Mouse (Mus musculus) midbrain, embryonic 11.5 days (tissue): ENCODE data around the gene Mpped2. TPM values are rescaled to one million over a fixed set of nuclear protein-coding genes. Genes with fewer than 3 reads are reported as not detected.

Experiments used
- ATAC-seq: fragments of 200-750 bp; cut with Nextera tagmentation; 2 replicates; pipeline ENCODE4 v1.8.0; 2017; ENCODE audit warnings: moderate TSS enrichment, moderate library complexity; ENCODE audit not compliant: low FRiP score
- DNase-seq: peaks from one replicate; pipeline ENCODE4 v3.0.0; 2015; ENCODE audit warnings: low spot score; ENCODE audit errors: missing footprints
- H3K27ac ChIP-seq: fragments of 300-500 bp; sonication (generic); 2 replicates; pipeline ENCODE4 v1.5.1; 2014; ENCODE audit warnings: low read depth, low read length
- H3K27me3 ChIP-seq: fragments of 300-500 bp; sonication (generic); 2 replicates; pipeline ENCODE4 v1.6.1; 2014; ENCODE audit warnings: mild to moderate bottlenecking, low read length, moderate library complexity, mixed read lengths; ENCODE audit not compliant: control insufficient read depth, insufficient read depth
- H3K36me3 ChIP-seq: fragments of 300-500 bp; sonication (generic); 2 replicates; pipeline ENCODE4 v1.6.1; 2014; ENCODE audit warnings: mild to moderate bottlenecking, low read length, moderate library complexity, mixed read lengths; ENCODE audit not compliant: control insufficient read depth, insufficient read depth
- H3K4me1 ChIP-seq: fragments of 300-500 bp; sonication (generic); 2 replicates; pipeline ENCODE4 v1.6.1; 2014; ENCODE audit warnings: low read length; ENCODE audit not compliant: control insufficient read depth, insufficient read depth
- H3K4me2 ChIP-seq: fragments of 300-500 bp; sonication (generic); 2 replicates; pipeline ENCODE4 v1.6.1; 2014; ENCODE audit warnings: mild to moderate bottlenecking, moderate library complexity
- H3K4me3 ChIP-seq: fragments of 300-500 bp; sonication (generic); 2 replicates; pipeline ENCODE4 v1.5.1; 2014; ENCODE audit warnings: low read depth, low read length
- H3K9ac ChIP-seq: fragments of 300-500 bp; sonication (generic); 2 replicates; pipeline ENCODE4 v1.6.1; 2014; ENCODE audit warnings: low read length
- H3K9me3 ChIP-seq: fragments of 300-500 bp; sonication (generic); 2 replicates; pipeline ENCODE4 v1.6.1; 2016; ENCODE audit warnings: low read length; ENCODE audit not compliant: control insufficient read depth
- WGBS: fragments of 180-500 bp; shearing (Covaris S2); extraction: QIAGEN DNeasy Blood & Tissue Kit; methylation state at CpG from one replicate; pipeline ENCODE4 v1.1.7; 2014; 5-methylcytosine and 5-hydroxymethylcytosine counted together
- polyA plus RNA-seq: library from polyadenylated mRNA; unstranded; fragments of >200 nt; fragmentation: Nextera tagmentation; extraction: Ambion mirVana; gene quantifications from 2 replicates; pipeline ENCODE4 v1.2.1, GENCODE M21; 2014

The Mpped2 gene
- 43.7 and 43.9 TPM in 2 replicates for polyA plus RNA-seq

DNA sequence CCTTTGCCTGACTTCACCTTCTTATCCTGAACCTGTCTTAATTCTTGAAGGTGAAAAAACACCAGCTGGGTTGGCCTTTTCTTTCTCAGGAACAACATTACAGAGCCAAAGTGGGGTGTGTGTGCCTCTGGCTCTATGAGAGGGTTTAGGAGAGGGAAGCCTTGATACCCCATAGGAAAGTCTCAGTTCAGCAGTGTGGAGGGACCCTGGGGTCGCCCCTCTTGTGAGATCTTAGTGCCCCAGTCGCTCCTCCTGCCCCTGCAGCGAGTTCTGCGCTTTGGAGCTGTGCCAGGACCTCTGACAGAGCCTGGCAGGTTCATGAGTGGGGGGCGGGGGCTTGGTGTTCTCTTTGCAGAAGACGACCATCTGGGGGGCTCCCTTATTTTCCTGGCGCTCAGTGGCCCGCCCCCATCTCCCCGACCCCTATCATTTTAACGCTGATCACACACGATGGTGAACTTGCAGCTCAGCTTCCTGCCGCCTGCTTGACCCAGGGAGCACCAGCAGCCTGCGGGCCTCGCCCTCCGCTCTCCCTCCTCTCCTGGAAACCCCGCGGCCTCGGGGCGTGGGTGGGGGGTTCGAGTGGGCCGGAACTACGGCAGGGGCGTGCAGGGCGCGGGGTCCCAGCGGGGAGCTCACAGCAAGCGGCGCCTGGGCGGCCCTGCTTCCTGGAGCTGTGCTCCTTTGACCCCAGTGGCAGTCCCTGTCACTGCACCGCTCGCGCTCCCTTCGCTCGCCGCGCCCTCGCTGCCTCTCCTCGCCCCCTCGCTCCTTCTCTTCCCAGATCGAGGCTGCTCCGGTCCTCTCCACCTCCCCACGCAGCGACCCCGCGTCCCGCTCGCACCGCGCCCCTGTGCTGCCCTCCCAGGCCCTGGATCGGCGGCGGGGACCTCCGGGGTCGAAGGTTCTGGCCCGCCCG, at the start of gene Mpped2:
TSS of gene Mpped2 (plus strand) at position 487 of the 919 bp plus-strand sequence.
- H3K36me3 ChIP-seq, result no peaks in the 10 kb centered on the region
- H3K9me3 ChIP-seq, result no peaks in the 10 kb centered on the region
- no peaks in the 10 kb centered on the region; the same call in 1 of the 2 replicates for H3K27me3 ChIP-seq
- peak within 1 kb of the TSS; percentile 88 for H3K4me2 ChIP-seq
- under 1% methylated on average over 43 of the region's 56 CpGs for WGBS
- H3K4me1 ChIP-seq, result peaks cover 9% of the 10 kb centered on the region; the same call in 1 of the 2 replicates
- H3K4me3 ChIP-seq, result peak within 1 kb of the TSS; percentile 77
- H3K9ac ChIP-seq, result peak within 1 kb of the TSS; percentile 93
- DNase-seq (peak; percentile 96), ATAC-seq (peak; percentile 76)
- H3K27ac ChIP-seq, result peak within 1 kb of the TSS; percentile 96

GRCm38 (mm10) chr2:106644782-106645181, 48.3 kb upstream of the Mpped2 start:
- 89% methylated on average over 3 of the region's 3 CpGs for WGBS
- no peaks in the 10 kb centered on the region for H3K9me3 ChIP-seq
- no peaks in the 10 kb centered on the region for H3K36me3 ChIP-seq
- H3K27ac ChIP-seq, result no peak overlapping the region
- ATAC-seq, result no peak
- DNase-seq, result no peak
- H3K4me1 ChIP-seq, result peaks cover 4% of the 10 kb centered on the region; the same call in 1 of the 2 replicates
- H3K9ac ChIP-seq, result no peak overlapping the region
- no peaks in the 10 kb centered on the region for H3K27me3 ChIP-seq
- H3K4me2 ChIP-seq, result no peak overlapping the region
- H3K4me3 ChIP-seq, result no peak overlapping the region

DNA sequence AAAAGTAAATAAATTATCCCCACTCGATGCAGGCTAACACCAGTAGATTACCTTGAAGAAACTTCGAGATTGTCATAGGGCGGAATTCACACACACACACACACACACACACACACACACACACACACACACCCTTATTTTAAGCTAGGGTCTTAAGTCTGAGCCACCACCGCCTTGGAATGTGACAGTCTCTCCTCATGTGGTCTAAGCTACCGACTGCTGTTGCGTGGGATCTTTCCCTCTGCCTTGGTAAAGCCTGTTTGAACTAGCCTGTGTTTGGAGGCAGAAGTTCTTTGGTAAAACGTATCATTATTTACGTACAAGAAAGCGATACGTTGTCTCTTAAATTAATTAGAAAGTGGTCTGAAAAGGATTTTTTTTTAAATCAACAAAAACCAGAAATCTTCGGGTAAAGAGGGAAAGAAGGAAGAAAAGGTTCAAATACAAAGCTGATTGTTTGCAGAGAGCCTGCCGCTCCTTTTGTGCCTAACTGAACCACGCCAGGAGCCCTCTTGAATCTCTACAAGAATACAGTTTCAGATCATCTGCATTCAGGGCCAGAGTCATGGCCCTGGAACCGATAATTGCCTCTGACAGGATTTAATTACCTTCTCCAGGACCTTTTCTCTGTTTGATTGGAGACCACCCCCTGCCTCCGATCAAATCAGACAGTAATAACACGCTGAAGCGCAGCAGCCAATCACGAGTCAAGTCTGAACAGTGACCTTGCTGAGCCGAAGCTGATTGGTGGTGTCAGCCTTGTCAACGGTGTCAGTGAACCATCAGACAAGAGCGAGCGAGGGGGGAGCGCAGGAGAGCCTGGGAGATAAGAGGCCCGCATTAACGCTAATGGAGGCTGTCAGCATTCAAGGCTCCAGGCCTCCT, 43.1 kb upstream of the Mpped2 start:
- peaks cover 6% of the 10 kb centered on the region; the same call in 1 of the 2 replicates for H3K4me1 ChIP-seq
- ATAC-seq (peak; percentile 99), DNase-seq (peak; percentile 96)
- H3K9me3 ChIP-seq, result no peaks in the 10 kb centered on the region
- peak overlapping the region; percentile 36 for H3K4me3 ChIP-seq
- peak overlapping the region; percentile 65; the same call in 1 of the 2 replicates for H3K27ac ChIP-seq
- H3K9ac ChIP-seq, result peak overlapping the region; percentile 64; the same call in 1 of the 2 replicates
- 5% methylated on average over 25 of the region's 25 CpGs for WGBS
- H3K4me2 ChIP-seq, result peak overlapping the region; percentile 52
- H3K36me3 ChIP-seq, result no peaks in the 10 kb centered on the region
- no peaks in the 10 kb centered on the region for H3K27me3 ChIP-seq

DNA sequence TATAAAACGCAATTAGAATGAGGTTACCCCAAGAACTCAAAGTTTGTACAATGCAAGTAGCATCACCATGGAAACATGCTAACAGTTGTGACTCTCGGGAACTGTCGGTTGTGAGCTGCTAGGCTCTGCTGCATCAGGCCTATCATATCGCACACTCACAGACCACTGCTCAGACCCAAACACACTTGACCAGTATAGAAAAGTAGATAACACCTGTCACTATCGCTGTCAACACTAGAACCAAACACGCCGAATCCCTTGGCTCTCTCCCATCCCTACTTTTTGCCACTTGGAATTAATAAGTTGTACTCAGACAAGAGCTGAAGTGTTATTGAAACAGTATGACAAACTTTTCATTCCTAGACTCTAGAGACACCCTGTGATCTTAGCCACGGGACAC, 40.9 kb upstream of the Mpped2 start:
- H3K36me3 ChIP-seq, result no peaks in the 10 kb centered on the region
- no peak overlapping the region for H3K27ac ChIP-seq
- no peak overlapping the region for H3K4me3 ChIP-seq
- H3K9ac ChIP-seq, result no peak overlapping the region
- DNase-seq (no peak), ATAC-seq (no peak)
- H3K27me3 ChIP-seq, result no peaks in the 10 kb centered on the region
- no peak overlapping the region for H3K4me2 ChIP-seq
- H3K9me3 ChIP-seq, result no peaks in the 10 kb centered on the region
- WGBS, result 86% methylated on average over 8 of the region's 8 CpGs
- peaks cover 6% of the 10 kb centered on the region; the same call in 1 of the 2 replicates for H3K4me1 ChIP-seq

GRCm38 (mm10) chr2:106652741-106653140, 40.3 kb upstream of the Mpped2 start:
- no peak overlapping the region for H3K4me3 ChIP-seq
- 80% methylated on average over 4 of the region's 4 CpGs for WGBS
- H3K27me3 ChIP-seq, result no peaks in the 10 kb centered on the region
- no peak for ATAC-seq
- H3K27ac ChIP-seq, result no peak overlapping the region
- H3K9me3 ChIP-seq, result no peaks in the 10 kb centered on the region
- DNase-seq, result no peak
- H3K36me3 ChIP-seq, result no peaks in the 10 kb centered on the region
- peaks cover 6% of the 10 kb centered on the region; the same call in 1 of the 2 replicates for H3K4me1 ChIP-seq
- H3K9ac ChIP-seq, result no peak overlapping the region
- H3K4me2 ChIP-seq, result no peak overlapping the region

DNA sequence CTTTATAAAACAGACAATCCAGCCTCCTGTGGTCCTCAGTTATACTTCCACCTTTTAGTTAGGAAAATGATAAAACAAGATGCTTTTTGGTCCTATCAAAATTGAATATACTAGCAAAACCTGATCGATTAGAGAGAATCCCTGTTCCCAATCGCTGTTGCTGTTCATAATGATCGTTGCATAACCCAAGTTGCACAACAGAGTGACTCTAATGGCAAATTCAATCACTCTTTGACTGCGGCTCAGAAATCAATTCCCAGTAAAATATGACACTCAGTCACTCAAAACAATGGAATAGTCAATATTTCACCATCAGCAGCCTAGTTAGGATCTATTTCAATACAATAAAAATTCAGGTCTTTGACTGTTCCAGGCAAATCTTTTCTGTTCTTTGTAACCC, 39.8 kb upstream of the Mpped2 start:
- H3K4me3 ChIP-seq, result no peak overlapping the region
- no peak overlapping the region for H3K27ac ChIP-seq
- ATAC-seq (no peak), DNase-seq (no peak)
- WGBS, result 88% methylated on average over 4 of the region's 4 CpGs
- H3K4me1 ChIP-seq, result peaks cover 6% of the 10 kb centered on the region; the same call in 1 of the 2 replicates
- H3K27me3 ChIP-seq, result no peaks in the 10 kb centered on the region
- no peaks in the 10 kb centered on the region for H3K36me3 ChIP-seq
- no peak overlapping the region for H3K9ac ChIP-seq
- no peaks in the 10 kb centered on the region for H3K9me3 ChIP-seq
- H3K4me2 ChIP-seq, result no peak overlapping the region

- Histone ChIP-seq H3K4me2 (no peak overlapping the region), H3K4me3 (no peak overlapping the region), H3K36me3 (no peaks in the 10 kb centered on the region), H3K9ac (no peak overlapping the region), H3K27me3 (no peaks in the 10 kb centered on the region), H3K27ac (no peak overlapping the region), H3K4me1 (0 out of 2 replicates have a peak, but pooled peaks cover 2% of the 10 kb centered on the region), H3K9me3 (no peaks in the 10 kb centered on the region)
- 86% methylated on average over 4 of the region's 4 CpGs for WGBS
- ATAC-seq (no peak), DNase-seq (no peak)
These were observed 37.8 kb upstream of the Mpped2 start for GRCm38 (mm10) chr2:106655271-106655670.

DNA sequence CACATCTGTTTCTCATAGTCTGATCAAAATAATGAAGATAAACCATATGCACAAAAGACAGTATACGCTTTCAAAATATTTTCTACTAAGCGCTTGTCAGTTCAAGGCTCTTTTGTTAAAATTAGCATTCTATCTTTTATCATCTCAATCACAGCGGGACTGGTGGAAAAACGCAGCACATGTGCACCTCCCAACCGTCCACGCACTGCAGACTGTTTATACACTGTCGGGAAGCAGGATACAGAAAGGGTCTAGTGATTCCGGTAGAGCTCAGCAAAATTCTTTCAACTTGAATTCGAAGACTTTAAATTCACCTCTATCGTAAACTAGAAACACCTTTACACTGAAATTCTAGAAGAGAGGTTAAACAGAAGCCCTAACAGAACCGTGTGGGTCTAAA, 27.8 kb upstream of the Mpped2 start:
- no peak overlapping the region for H3K9ac ChIP-seq
- no peak for ATAC-seq
- H3K36me3 ChIP-seq, result no peaks in the 10 kb centered on the region
- 82% methylated on average over 11 of the region's 11 CpGs for WGBS
- no peak for DNase-seq
- no peaks in the 10 kb centered on the region for H3K4me1 ChIP-seq
- no peak overlapping the region for H3K4me3 ChIP-seq
- no peak overlapping the region for H3K4me2 ChIP-seq
- H3K9me3 ChIP-seq, result no peaks in the 10 kb centered on the region
- no peak overlapping the region for H3K27ac ChIP-seq
- H3K27me3 ChIP-seq, result no peaks in the 10 kb centered on the region
